Mouse (Mus musculus) left cerebral cortex, adult 2 months (tissue): ENCODE measurements around the gene Rem2. TPM values are rescaled to one million over a fixed set of nuclear protein-coding genes. Genes with fewer than 3 reads are reported as not detected.

Experiments
- DNase-seq, 2 experiments: peaks; one replicate each; pipeline ENCODE4 v3.0.0; 2021 to 2022; ENCODE audit warnings: low spot score in 2 of 2, mixed read lengths in 1 of 2; ENCODE audit errors: extremely low spot score in 1 of 2
- H3K27ac ChIP-seq: fragments of 200-600 bp; 2 replicates; pipeline ENCODE4 v1.8.1; 2022
- H3K4me3 ChIP-seq: fragments of 200-600 bp; 2 replicates; pipeline ENCODE4 v1.8.1; 2022
- CTCF ChIP-seq: fragments of 200-600 bp; IDR thresholded peaks from 2 replicates; pipeline ENCODE4 v1.8.1; 2022; ENCODE audit warnings: antibody characterized with exemption, mild to moderate bottlenecking, moderate library complexity
- intact Hi-C: fragments of 180-260 bp; cut with DNase I; formaldehyde crosslinking; loops from one replicate; pipeline ENCODE4 v1.15.1; 2025
- long read RNA-seq, 2 experiments: library from polyadenylated mRNA; stranded (forward); transcript quantifications; one replicate each; pipeline ENCODE4 v2.0.0; 2021; ENCODE audit warnings: borderline mapping rate in 2 of 2
- total RNA-seq, 2 experiments: library from RNA; stranded (reverse); gene quantifications; 2 replicates each; pipeline ENCODE4 v1.2.3; 2021

Rem2 gene
- total RNA-seq, result 1 to 10 TPM; 3.2 to 7.2 TPM
- long read RNA-seq, experiment 1, transcript Rem2-202 (5 exons, 1,884 nt), result major isoform, 7 of 9 reads
- long read RNA-seq, experiment 1, partial matches to known transcripts, result 1 of 9 reads
- long read RNA-seq, experiment 1, other reads (novel, unspliced or antisense), result 1 of 9 reads
- long read RNA-seq, experiment 2, transcript Rem2-202 (5 exons, 1,884 nt), result major isoform, 10 of 14 reads
- long read RNA-seq, experiment 2, partial matches to known transcripts, result 2 of 14 reads
- long read RNA-seq, experiment 2, other reads (novel, unspliced or antisense), result 2 of 14 reads

- TF ChIP-seq CTCF, result no peak
- intact Hi-C loops, result no loop called here
- H3K27ac ChIP-seq, result peak within 1 kb of the TSS; percentile 37; the same call in 1 of the 2 replicates
- peak within 1 kb of the TSS; percentile 59 for H3K4me3 ChIP-seq
- peak; percentile 53 to 68 for DNase-seq
Measured at GRCm38 (mm10) chr14:54475941-54476844, at the start of gene Rem2. Rem2 (plus strand) TSS chr14:54476100.

- Histone ChIP-seq H3K27ac (peak within 1 kb of the TSS; percentile 80), H3K4me3 (peak within 1 kb of the TSS; percentile 73)
- intact Hi-C loops, result loop anchor here (1.0 to 5.0 kb wide), 2 partner anchors 22 to 175 kb away; partner anchors contain the start of genes Abhd4 and Dad1
- no peak for TF ChIP-seq CTCF
- peak; percentile 90 for DNase-seq
Measured at GRCm38 (mm10) chr14:54426689-54427398, 49.1 kb upstream of the Rem2 start, which contains the start of gene Mrpl52. Mrpl52 (plus strand) TSS chr14:54426909.

DNA sequence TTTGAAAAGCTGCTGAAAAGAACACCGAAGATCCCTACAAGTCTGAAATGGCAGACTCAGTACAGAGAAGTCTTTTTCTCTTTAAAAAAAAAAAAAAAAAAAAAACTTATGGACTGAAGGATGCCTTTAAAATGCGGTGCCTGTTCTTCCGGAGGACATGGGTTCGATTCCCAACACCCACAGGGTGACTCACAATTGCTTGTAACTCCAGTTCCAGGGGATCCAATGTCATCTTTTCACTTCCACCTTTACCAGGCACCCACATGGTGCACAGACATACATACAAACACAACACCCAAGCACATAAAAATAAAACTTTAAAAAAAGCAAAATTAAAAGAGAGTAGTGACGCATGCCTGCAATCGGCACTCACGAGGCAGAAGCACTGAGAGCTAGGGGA, 48.2 kb upstream of the Rem2 start:
- TF ChIP-seq CTCF, result no peak
- no peak for DNase-seq
- H3K4me3 ChIP-seq, result no peak overlapping the region
- H3K27ac ChIP-seq, result no peak overlapping the region
- intact Hi-C loops, result loop anchor here (5.0 kb wide), 1 partner anchor 175 kb away; the partner anchor contains the start of genes Abhd4 and Dad1

GRCm38 (mm10) chr14:54428421-54428820, 47.5 kb upstream of the Rem2 start:
- intact Hi-C loops, result loop anchor here (5.0 kb wide), 1 partner anchor 176 kb away; the partner anchor contains the start of genes Abhd4 and Dad1
- H3K27ac ChIP-seq, result no peak overlapping the region
- DNase-seq, result no peak
- no peak overlapping the region for H3K4me3 ChIP-seq
- no peak for TF ChIP-seq CTCF

DNA sequence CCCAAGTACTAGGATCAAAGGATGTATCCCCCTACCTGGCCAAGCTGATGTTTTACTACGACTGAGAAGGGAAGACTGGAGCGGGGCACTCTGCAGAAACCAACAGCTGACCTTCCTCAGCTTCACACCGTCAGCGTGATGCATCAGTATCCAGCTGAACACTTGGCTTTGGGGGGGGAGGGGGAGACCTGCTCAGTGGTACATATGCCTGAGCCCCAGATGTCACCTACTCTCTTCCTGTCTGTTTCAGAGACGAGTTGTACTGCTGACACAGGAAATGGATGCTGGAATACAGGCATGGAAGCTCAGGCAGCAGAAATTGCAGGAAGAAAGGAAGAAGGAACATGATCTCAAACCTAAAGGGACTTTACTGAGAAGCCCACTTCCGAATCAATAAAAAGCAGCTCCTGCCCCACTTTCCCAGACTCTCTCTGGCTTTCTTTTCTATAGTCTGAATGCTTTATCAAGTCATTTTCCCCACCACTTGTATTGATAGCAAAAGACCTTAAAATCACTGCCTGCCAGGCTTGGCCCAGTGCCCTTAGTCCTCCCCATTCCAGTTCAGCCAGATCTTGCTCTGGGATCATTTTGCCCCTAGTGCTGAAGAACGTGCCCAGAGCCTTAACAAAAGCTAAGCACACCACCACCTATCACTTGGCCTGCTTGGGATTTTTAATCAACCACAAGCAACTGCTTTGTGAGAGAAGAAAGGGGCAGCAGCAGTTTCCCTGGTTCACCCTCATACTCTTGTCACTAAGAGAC, 46.4 kb upstream of the Rem2 start:
- no peak overlapping the region for H3K27ac ChIP-seq
- TF ChIP-seq CTCF, result no peak
- DNase-seq, result no peak
- no peak overlapping the region for H3K4me3 ChIP-seq
- intact Hi-C loops, result loop anchor here (5.0 kb wide), 1 partner anchor 177 kb away; the partner anchor contains the start of genes Abhd4 and Dad1

GRCm38 (mm10) chr14:54430406-54431145, 45.3 kb upstream of the Rem2 start:
- Histone ChIP-seq H3K27ac (no peak overlapping the region), H3K4me3 (no peak overlapping the region; the same call in 1 of the 2 replicates)
- DNase-seq, result no peak
- TF ChIP-seq CTCF, result no peak
- intact Hi-C loops, result no loop called here

- peak within 1 kb of the TSS; percentile 59 for H3K27ac ChIP-seq
- peak within 1 kb of the TSS; percentile 47 for H3K4me3 ChIP-seq
- intact Hi-C loops, result no loop called here
- TF ChIP-seq CTCF, result peak; percentile 29
- DNase-seq, result peak; percentile 43
Measured at GRCm38 (mm10) chr14:54431334-54432077, 44.4 kb upstream of the Rem2 start, which contains the start of gene Mmp14. Mmp14 (plus strand) TSS chr14:54431612.

- no peak for DNase-seq
- intact Hi-C loops, result no loop called here
- no peak for TF ChIP-seq CTCF
- Histone ChIP-seq H3K4me3 (peak overlapping the region; percentile 47), H3K27ac (peak overlapping the region; percentile 59)
Measured at GRCm38 (mm10) chr14:54432078-54432836, 43.6 kb upstream of the Rem2 start.
